ENCODE assay signal across 8 mouse cellular contexts in genomic region chr17:56276643-56277566, GRCm38 (mm10). TPM values are rescaled to one million over a fixed set of nuclear protein-coding genes. Genes with fewer than 3 reads are reported as not detected.
DNase-seq lines count a peak whose midpoint lies in the region; ATAC-seq and TF ChIP-seq lines count a peak whose summit lies in the region.

Gene Ticam1, minus strand, starts transcription at chr17:56276786.

- TF ChIP-seq POLR2A in cortical plate, adult 2 months (IDR thresholded peaks at IDR 0.05; ENCODE audit: extremely low read depth, insufficient read depth, low read length) = peak; percentile 61; the same call in 1 of the 2 replicates

- WGBS in hindbrain, postnatal 0 days = 11% methylated on average over 15 of the region's 21 CpGs

- H3K4me3 ChIP-seq in cortical plate, adult 2 months (ENCODE audit: insufficient read depth, low read length) = peak within 1 kb of the TSS; percentile 45
- H3K4me3 ChIP-seq in hindbrain, postnatal 0 days (ENCODE audit: low read length) = peak within 1 kb of the TSS; percentile 44
- peak within 1 kb of the TSS; percentile 57 for H3K4me3 ChIP-seq in left cerebral cortex, adult 2 months

- peak within 1 kb of the TSS; percentile 25 for H3K27ac ChIP-seq in cortical plate, adult 2 months (ENCODE audit: insufficient read depth, low read length)
- peak within 1 kb of the TSS; percentile 69 for H3K27ac ChIP-seq in hindbrain, postnatal 0 days
- H3K27ac ChIP-seq in left cerebral cortex, adult 2 months = peak within 1 kb of the TSS; percentile 91

- peak; percentile 99 for DNase-seq in adipocyte (ENCODE audit: low spot score)
- peak; percentile 87 to 94 for DNase-seq in gastrocnemius, adult 8-10 months (ENCODE audit: low spot score in 2 of 2)
- peak; percentile 82 for DNase-seq in hindbrain, postnatal 0 days (ENCODE audit: low spot score)
- peak; percentile 68 to 83 for DNase-seq in left cerebral cortex, adult 2 months (ENCODE audit: extremely low spot score in 1 of 2, low spot score in 2 of 2)
- peak; percentile 89 for DNase-seq in right cerebral cortex, adult 18-20 months
- DNase-seq in urinary bladder, postnatal 14 days (ENCODE audit: low spot score) = peak; percentile 91

- peaks cover 2% of the 10 kb centered on the region for H3K4me1 ChIP-seq in cortical plate, adult 2 months (ENCODE audit: control insufficient read depth, insufficient read depth, low read length)
- H3K4me1 ChIP-seq in hindbrain, postnatal 0 days (ENCODE audit: insufficient read depth, low read length) = no peaks in the 10 kb centered on the region

- H3K9ac ChIP-seq in hindbrain, postnatal 0 days (replicated peaks; ENCODE audit: low read length) = peak within 1 kb of the TSS; percentile 58

- no peaks in the 10 kb centered on the region for H3K27me3 ChIP-seq in hindbrain, postnatal 0 days (ENCODE audit: insufficient read depth, low read length)

- TF ChIP-seq CTCF in cortical plate, adult 2 months (IDR thresholded peaks at IDR 0.05; ENCODE audit: extremely low read depth, insufficient read depth, low read length) = no peak
- TF ChIP-seq CTCF in hindbrain, postnatal 0 days (IDR thresholded peaks at IDR 0.05; ENCODE audit: low read depth) = peak; percentile 53
- peak; percentile 50 for TF ChIP-seq CTCF in left cerebral cortex, adult 2 months (IDR thresholded peaks at IDR 0.05)

- no peaks in the 10 kb centered on the region for H3K9me3 ChIP-seq in hindbrain, postnatal 0 days (ENCODE audit: low read length)

- no peaks in the 10 kb centered on the region for H3K36me3 ChIP-seq in hindbrain, postnatal 0 days (ENCODE audit: insufficient read depth, low read length)

- intact Hi-C loops in left cerebral cortex, adult 2 months (cut with DNase I) = loop anchor here (2.0 to 5.0 kb wide), 2 partner anchors 50 to 75 kb away; partner anchors contain the start of gene Kdm4b

- peak; percentile 89 for ATAC-seq in hindbrain, postnatal 0 days
- ATAC-seq in megakaryocyte, adult 5-6 weeks (ENCODE audit: poor library complexity, severe bottlenecking) = peak; percentile 80

- H3K4me2 ChIP-seq in hindbrain, postnatal 0 days (ENCODE audit: low read depth, low read length) = peak within 1 kb of the TSS; percentile 76

RNA-seq across cellular contexts. Expression of gene Ticam1, which starts in this region (rescaled TPM):
- polyA plus RNA-seq in cortical plate, adult 2 months (2012; rRNA removed) = 4.2 and 4.8 TPM in 2 replicates
- total RNA-seq in gastrocnemius, adult 8-10 months (2022) = 1 to 10 TPM; 1.7 to 2.2 (median 2.0) TPM
- total RNA-seq in hindbrain, postnatal 0 days (2014; rRNA removed) = 3.1 and 3.4 TPM in 2 replicates
- polyA plus RNA-seq in hindbrain, postnatal 0 days (2015; fragmentation: Nextera tagmentation; extraction: Ambion mirVana) = 1.2 and 1.3 TPM in 2 replicates
- total RNA-seq in left cerebral cortex, adult 2 months (2021) = 1 to 10 TPM; 6.9 to 7.2 TPM
- 14.3 and 15.0 TPM in 2 replicates for total RNA-seq in megakaryocyte, adult 5-6 weeks (2015)
- 6.0 and 6.1 TPM in 2 replicates for total RNA-seq in megakaryocyte, adult 5-6 weeks (2017)

Comparison
In these comparisons a context has a peak if more than half of its experiments do, and no peak if none do; other contexts are left out.
1. Peak in every context shown above with its lines: DNase-seq, ATAC-seq, H3K4me3 ChIP-seq and H3K27ac ChIP-seq.
2. H3K27ac ChIP-seq: peak in every context shown above with its lines; median percentile 91 in left cerebral cortex, adult 2 months; 69 in hindbrain, postnatal 0 days; 25 in cortical plate, adult 2 months.